Mouse (Mus musculus) spleen, adult 12 weeks (tissue): ENCODE data around the gene Hmga1b.
"Not testable (repeated sequence)": the region's sequence is repeated elsewhere in the genome, so short reads cannot be mapped to it uniquely, and the experiment has no call there.

Experiments used
- DNase-seq: peaks from one replicate; pipeline ENCODE4 v3.0.0; 2022; ENCODE audit warnings: low spot score

The Hmga1b gene

DNA sequence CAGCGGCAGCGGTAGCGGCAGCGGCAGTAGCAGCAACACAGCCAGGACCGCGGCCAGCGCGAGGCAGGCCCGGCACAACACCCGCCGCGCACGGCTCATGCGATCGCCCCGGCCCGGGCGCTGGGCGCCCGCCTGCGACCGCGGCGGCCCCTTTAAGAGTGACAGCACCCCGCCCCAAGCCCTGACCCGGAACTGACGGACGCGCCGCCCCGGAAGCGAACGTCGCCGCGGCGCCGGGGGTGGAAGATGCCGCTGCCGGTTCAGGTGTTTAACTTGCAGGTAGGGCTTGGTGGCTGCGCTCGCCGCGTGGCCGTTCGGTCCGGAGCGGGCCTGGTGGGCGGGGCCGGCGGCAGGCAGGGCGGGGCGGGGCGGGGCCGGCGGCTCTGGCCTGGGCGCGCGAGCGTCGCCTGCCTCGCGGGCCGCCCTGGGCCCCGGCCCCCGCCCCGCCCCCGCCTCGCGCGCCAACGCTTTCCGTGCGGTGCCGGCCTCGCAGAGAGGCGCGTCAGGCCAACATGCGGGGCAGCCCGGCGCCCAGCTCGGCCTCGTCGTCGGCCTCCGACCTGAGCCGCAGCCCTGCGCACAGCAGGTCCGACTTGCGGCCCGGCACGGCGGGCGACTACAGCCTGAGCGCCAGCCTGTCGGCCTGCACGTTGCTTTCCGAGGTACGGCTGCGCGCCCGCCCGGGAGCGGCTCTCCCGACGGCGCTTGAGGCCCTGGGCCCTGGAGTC is 21.6 kb downstream of the Hmga1b start, which contains the start of the genes Rfng and Gps1:
TSS of gene Rfng (minus strand) at position 144 of the 728 bp plus-strand sequence.
TSS of gene Gps1 (plus strand) at position 209 of the 728 bp plus-strand sequence.
- peak; percentile 77 for DNase-seq

GRCm38 (mm10) chr11:120785145-120785544 is 22.6 kb downstream of the Hmga1b start:
- no peak for DNase-seq

- DNase-seq = not testable (repeated sequence)
Observed at GRCm38 (mm10) chr11:120788460-120788859, 25.9 kb downstream of the Hmga1b start.

DNA sequence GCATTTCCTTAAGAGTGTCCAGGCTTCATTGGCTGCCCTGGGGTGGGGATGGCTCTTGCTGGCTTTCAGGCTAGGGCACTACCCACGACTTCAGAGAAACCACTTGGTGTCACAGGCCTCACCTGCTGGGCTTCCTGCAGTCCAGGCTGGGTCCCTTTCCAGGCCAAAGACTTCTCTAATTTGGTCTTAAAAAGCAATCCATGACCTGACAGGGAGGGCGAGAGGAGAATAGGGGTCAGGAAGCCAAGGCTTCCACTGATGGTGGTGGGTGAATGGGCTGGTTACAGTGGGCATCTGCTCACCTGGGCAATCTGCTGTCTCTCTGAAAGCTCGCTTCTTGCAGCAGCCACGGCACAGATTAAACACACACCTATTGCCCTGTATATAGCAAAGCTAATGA is 26.8 kb downstream of the Hmga1b start:
- DNase-seq = no peak

DNA sequence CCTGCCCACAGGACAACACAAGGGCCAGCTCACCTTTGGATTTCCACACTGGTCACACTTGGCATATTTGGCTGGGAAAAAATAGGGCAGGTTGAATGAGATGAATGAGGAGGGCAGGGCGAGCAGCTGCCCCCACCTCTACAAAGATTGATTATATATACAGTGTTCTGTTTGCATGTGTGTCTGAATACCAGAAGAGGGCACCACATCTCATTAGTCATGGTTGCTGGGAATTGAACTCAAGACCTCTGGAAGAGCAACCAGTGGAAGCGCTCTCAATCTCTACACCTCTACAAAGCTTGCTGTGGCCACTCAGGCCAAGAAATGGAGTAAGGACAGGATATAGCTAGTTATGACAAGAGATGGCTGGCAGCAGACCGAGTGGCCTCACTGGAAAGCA is 27.2 kb downstream of the Hmga1b start:
- DNase-seq = no peak

DNA sequence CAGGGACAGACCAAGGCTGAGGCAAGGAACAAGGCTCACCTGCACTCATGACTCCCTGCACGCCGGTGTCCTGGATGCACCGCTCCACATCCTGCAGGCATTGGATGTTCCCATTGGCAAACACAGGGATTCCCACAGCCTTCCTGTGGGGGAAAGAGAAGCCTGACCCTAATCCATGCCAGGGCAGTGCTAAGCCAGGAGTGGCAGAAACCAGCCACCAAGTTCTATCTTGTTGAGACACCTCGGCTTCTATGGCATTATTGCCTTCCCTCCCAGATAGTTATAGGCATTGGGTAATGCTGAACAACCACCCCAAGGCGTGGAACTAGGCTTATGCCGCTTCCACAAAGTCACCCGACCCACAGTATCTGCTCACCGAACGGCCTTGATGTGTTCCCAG is 30.1 kb downstream of the Hmga1b start:
- no peak for DNase-seq

- DNase-seq = peak; percentile 96
Observed at GRCm38 (mm10) chr11:120795756-120796613, 33.4 kb downstream of the Hmga1b start, which contains the start of gene Dus1l. TSS of gene Dus1l (minus strand) at chr11:120796403.

GRCm38 (mm10) chr11:120796614-120796946 is 34.0 kb downstream of the Hmga1b start:
- no peak for DNase-seq

- no peak for DNase-seq
Observed at GRCm38 (mm10) chr11:120798244-120798643, 35.6 kb downstream of the Hmga1b start.

- no peak for DNase-seq
Observed at GRCm38 (mm10) chr11:120799316-120799890, 36.8 kb downstream of the Hmga1b start.

- DNase-seq = peak; percentile 66
Observed at GRCm38 (mm10) chr11:120800061-120800904, 37.7 kb downstream of the Hmga1b start.

- no peak for DNase-seq
Observed at GRCm38 (mm10) chr11:120804274-120804673, 41.7 kb downstream of the Hmga1b start.

- no peak for DNase-seq
Observed at GRCm38 (mm10) chr11:120804769-120805168, 42.2 kb downstream of the Hmga1b start.

DNA sequence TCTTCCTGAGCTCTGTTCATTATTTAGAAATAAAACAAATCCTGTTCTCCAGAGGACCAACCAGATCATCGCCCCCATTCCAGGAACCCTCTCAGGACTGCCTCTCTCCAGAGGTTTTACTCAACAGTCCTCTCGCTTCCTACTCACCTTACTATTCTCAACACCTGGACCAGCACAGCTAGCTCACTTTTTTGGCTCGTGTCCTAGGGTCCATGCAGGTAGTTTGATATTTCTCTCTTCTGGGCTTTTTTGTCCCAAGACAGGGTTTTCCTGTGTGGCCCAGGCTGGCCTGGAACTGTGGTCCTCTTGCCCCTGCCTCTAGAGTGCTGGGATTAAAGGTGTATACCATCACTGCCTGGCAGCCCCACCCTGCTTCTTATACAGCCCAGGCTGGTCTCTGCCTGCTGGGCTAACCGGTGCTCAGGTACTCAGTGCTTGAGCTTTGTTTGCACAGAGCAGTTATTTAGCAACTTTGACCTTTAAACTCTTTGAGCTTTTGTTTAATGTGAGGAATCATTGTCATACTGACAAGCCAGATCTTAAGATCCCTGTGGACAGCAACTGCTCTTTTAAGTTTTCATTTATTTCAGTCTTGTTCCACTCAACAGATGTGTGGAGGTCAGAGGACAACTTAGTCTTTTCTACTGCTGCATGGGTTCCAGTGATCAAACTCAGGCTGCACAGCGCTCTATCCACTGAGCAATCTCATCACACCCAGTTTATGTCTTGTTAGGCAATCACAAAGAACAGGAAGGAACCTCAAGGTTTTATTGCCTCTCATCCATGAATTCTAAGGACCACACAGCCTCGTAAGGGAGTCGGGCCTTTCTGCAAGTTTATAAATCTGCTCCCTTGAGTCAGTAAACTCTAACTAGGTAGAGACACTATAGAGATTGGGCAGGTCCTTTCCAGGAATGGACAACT is 43.0 kb downstream of the Hmga1b start:
- DNase-seq = no peak

DNA sequence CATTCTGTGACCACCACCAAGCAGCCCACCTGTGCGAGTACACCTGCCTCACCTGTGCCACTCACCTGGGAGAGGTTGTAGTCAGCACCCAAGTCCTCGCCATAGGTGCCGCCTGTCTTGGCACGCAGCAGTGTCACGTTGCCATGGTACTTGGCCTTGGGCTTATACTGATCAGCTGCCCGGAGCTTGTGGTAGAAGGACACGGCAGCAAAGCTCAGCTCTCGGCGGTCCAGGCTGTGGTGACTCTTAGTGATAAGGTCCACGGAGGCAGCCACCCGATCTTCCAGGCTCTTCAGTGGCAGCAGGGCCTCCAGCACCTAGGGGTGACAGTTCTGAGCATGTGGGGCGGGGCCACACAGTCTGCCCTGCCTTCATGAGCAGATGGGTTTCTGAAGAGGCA is 45.4 kb downstream of the Hmga1b start:
- no peak for DNase-seq

DNA sequence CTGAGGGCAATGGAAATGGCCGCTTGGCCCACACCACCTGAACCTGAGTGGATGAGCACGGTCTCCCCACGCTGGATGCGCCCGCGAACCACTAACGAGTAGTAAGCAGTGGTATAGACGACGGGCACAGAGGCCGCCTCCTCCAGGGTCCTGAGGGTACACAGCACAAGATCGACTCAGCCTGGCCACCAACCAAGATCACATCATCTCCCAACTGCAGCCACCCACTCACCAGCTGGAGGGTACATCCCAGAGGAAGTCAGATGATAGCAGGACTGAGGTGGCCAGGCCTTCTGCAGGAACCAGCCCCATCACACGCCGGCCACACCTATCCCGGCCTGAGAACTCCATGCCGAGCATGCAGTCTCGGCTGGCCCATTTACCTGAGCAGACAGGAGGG is 49.5 kb downstream of the Hmga1b start:
- DNase-seq = no peak
